Mouse (Mus musculus): ENCODE data around the gene Tctex1d4.

Gene Tctex1d4

GRCm38 (mm10) chr4:117120052-117120444, 6.5 kb upstream of the Tctex1d4 start:
- DNase-seq (ENCODE audit: low read depth, low spot score) = no peak

GRCm38 (mm10) chr4:117120445-117121414, 5.9 kb upstream of the Tctex1d4 start:
- peak; percentile 94 for DNase-seq (ENCODE audit: low read depth, low spot score)

- DNase-seq (ENCODE audit: low read depth, low spot score) = no peak
Measured at GRCm38 (mm10) chr4:117122209-117122608, 4.4 kb upstream of the Tctex1d4 start.

GRCm38 (mm10) chr4:117123546-117124217, 2.9 kb upstream of the Tctex1d4 start:
- DNase-seq (ENCODE audit: low read depth, low spot score) = no peak

GRCm38 (mm10) chr4:117124218-117124517, 2.4 kb upstream of the Tctex1d4 start:
- DNase-seq (ENCODE audit: low read depth, low spot score) = no peak

GRCm38 (mm10) chr4:117124518-117125347, 1.9 kb upstream of the Tctex1d4 start:
- peak; percentile 85 for DNase-seq (ENCODE audit: low read depth, low spot score)

GRCm38 (mm10) chr4:117125348-117125909, 1.2 kb upstream of the Tctex1d4 start, which contains the start of gene Btbd19:
TSS of gene Btbd19 (minus strand) at chr4:117125725.
- no peak for DNase-seq (ENCODE audit: low read depth, low spot score)

GRCm38 (mm10) chr4:117125910-117126674, 502 bp upstream of the Tctex1d4 start:
- DNase-seq (ENCODE audit: low read depth, low spot score) = no peak

- DNase-seq (ENCODE audit: low read depth, low spot score) = no peak
Measured at GRCm38 (mm10) chr4:117127991-117128686, 1.5 kb downstream of the Tctex1d4 start.

- no peak for DNase-seq (ENCODE audit: low read depth, low spot score)
Measured at GRCm38 (mm10) chr4:117130790-117131189, 4.2 kb downstream of the Tctex1d4 start.

- no peak for DNase-seq (ENCODE audit: low read depth, low spot score)
Measured at GRCm38 (mm10) chr4:117131198-117131597, 4.6 kb downstream of the Tctex1d4 start.

- DNase-seq (ENCODE audit: low read depth, low spot score) = no peak
Measured at GRCm38 (mm10) chr4:117131890-117132793, 5.5 kb downstream of the Tctex1d4 start.

- DNase-seq (ENCODE audit: low read depth, low spot score) = no peak
Measured at GRCm38 (mm10) chr4:117132794-117133143, 6.2 kb downstream of the Tctex1d4 start.

- DNase-seq (ENCODE audit: low read depth, low spot score) = no peak
Measured at GRCm38 (mm10) chr4:117133366-117133796, 6.8 kb downstream of the Tctex1d4 start.

- DNase-seq (ENCODE audit: low read depth, low spot score) = peak; percentile 98
Measured at GRCm38 (mm10) chr4:117133817-117134600, 7.4 kb downstream of the Tctex1d4 start, which contains the start of gene Plk3. TSS of gene Plk3 (minus strand) at chr4:117133963.

- no peak for DNase-seq (ENCODE audit: low read depth, low spot score)
Measured at GRCm38 (mm10) chr4:117134601-117134995, 8.0 kb downstream of the Tctex1d4 start.

- DNase-seq (ENCODE audit: low read depth, low spot score) = no peak
Measured at GRCm38 (mm10) chr4:117136034-117136433, 9.4 kb downstream of the Tctex1d4 start.

Measured in A20 (cell line).